Mouse (Mus musculus) erythroid progenitor cell, adult 5-6 weeks (primary cell): ENCODE results near the gene Rpl10a. TPM values are rescaled to one million over a fixed set of nuclear protein-coding genes. Genes with fewer than 3 reads are reported as not detected.
"Not testable (repeated sequence)": the region's sequence is repeated elsewhere in the genome, so short reads cannot be mapped to it uniquely, and the experiment has no call there.

ENCODE experiments used
- ATAC-seq: replicated peaks from 2 replicates; pipeline ENCODE4 v1.8.0; 2016; ENCODE audit warnings: moderate number of reproducible peaks, mild to moderate bottlenecking, moderate TSS enrichment, inconsistent platforms; ENCODE audit not compliant: poor library complexity, low FRiP score, severe bottlenecking
- total RNA-seq, 2 experiments: library from RNA; stranded (forward) in 1 of 2; stranded (reverse) in 1 of 2; fragments of 150-400 nt in 1 of 2; fragments of 186-747, 209-891 nt in 1 of 2; gene quantifications; 2 replicates each; pipeline versions ENCODE4 v1.2.3 to v1.2.4; 2015 to 2017; ENCODE audit warnings: low replicate concordance in 2 of 2

Gene Rpl10a
- total RNA-seq, 2 experiments from 2014 or later, result 184 to 515 TPM

GRCm38 (mm10) chr17:28305172-28305571 lies 23.1 kb upstream of the Rpl10a start:
- no peak for ATAC-seq

DNA sequence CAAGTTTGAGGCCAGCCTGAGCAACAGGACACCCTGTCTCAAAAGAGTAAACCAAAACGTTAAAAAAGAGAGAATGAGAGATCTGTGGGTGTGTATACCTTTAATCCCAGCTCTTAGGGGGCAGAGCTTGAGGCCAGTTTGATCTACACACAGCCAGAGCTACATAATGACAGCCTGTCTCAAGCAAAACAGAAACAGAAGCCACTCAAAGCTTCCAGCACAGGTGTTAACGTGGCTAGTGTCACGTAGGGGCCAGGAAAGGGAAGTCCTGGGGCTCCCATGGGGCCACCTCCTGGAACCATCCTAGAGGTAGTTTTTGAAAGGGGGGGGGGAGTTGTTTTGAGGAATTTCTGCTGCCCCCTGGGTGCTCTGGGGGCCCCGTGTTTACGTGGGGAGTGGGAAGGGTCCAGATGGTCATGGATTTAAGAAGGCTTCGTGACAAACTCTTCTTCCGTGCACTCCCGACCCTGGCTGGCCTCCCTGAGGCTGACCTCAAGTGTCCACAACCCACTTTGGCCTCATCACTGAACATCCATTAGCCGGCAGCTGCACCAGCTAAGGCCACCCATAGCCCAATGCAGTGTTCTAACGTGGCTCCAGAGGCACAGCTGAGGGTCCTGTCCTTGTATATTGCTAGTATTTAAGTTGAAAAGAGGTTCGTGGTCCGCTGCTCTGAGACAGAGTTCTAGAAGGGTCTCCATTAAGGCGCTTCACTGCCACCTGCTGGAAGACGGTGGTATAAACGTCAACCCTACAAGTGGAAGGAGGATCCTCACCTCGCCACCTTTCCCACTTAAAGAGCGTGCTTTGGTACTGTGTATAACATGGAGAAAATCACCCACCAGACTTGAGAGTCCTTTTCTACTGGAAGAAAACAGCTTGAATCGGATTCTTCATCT lies 19.7 kb upstream of the Rpl10a start:
- ATAC-seq, result peak; percentile 52; the same call in 1 of the 2 replicates

DNA sequence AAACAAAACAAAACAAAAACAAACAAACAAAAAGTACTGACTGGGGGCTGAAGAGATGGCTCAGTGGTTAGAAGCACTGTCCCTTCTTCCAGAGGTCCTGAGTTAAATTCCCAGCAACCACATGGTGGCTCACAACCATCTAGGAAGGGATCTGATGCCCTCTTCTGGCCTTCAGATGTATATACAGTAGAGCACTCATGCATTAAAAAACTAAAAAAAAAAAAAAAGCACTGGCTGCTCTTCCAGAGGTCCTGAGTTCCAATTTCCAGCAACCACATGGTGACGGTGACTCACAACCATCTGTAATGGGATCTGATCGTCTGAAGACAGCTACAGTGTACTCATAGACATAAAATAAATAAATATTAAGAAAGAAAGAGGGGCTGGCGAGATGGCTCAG lies 17.4 kb upstream of the Rpl10a start:
- ATAC-seq, result no peak

DNA sequence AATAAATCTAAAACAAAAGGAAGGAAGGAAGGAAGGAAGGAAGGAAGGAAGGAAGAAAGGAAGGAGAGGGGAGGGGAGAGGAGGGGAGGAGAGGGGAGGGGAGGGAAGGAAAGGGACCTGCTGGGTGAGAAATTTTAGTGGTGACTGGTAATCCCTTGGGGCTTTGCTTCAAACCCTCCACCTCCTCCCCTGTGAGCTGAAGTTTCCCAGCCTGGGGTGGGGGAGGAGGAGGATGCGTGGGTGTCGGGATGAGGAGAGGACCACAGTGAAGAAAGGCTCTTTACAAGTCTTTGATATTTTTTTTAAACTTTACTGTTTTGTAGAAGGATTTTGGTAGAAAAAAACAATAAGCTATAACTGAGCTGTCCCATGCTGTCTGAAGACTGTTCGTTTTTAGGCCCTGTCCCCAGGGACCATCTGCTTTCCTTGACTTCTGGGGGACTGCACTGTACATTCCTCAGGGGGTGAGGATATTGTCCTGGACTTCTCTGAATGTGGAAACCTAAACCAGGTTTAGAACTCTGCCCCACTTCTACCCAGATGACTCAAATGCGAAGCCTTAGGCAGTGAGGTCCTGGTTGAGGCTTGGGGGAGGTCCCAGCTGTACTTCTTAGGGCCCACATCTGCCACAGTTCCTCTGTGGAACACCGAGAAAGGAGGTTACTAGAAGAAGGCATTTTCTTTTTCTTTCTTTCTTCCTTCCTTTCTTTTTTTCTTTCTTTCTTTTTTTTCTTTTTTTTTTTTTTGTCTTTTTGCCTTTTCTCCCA lies 16.7 kb upstream of the Rpl10a start:
- no peak for ATAC-seq

GRCm38 (mm10) chr17:28312232-28313211 lies 15.7 kb upstream of the Rpl10a start:
- peak; percentile 43; the same call in 1 of the 2 replicates for ATAC-seq

DNA sequence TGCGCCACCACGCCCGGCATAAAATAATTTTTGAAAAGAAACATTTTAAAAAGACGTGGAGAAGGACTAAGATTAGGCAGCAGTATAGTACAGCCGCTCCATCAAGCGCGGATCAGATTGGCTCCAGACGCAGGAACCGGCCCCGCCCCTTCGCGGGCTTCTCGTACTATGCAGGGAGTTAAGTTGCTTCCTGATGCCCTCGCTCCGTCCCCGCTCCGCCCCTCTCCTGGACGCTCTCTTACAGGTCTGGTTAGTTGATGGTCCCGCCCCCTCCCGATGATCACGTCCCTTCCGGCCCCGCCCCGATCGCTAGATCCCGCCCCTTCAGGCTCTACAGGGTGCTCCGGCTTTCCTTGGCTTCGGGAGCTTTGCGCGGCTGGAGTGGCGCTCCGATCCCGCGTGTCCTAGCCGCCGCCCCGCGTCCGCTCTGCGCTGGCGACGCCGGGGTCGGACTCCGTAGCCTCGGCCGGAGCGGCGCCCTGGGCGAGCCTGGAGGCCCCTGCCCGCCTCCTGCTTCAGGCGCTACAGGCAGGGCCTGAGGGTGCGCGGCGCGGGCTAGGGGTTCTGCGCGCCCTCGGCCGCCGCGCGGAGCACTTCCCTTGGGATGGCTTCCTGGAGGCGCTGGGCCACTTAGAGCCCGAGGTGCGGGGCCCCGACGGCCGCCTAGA lies 14.9 kb upstream of the Rpl10a start, which contains the start of gene Fance:
TSS of gene Fance (plus strand) at position 308 of the 668 bp plus-strand sequence.
- peak; percentile 94 for ATAC-seq

GRCm38 (mm10) chr17:28313880-28314225 lies 14.4 kb upstream of the Rpl10a start:
- no peak for ATAC-seq

DNA sequence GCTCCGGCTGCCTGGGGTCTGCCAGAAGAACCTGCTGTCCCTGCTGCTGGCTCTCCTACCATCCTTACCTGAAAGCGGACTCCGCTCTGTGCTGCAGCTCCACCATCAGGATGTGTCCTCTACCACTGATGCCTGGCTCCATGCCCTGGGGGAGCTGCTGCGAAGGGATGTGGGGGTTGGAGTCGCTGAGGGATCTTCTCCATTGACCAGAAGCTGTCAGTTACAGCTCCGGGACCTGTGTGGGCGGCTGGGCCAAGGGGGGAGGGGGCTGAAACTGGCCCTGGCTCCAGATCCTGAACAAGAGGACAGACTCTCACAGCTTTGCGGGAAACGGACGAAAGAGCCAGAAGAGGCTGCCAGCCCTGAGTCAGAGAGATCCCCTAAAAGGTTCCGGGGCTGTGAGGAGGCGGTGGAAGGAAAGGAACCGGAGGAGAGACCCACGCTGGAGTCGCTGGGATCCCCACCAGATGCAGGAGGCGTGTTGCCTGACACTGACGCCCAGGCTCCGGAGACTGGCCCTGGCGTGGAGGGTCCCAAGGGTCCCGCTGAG lies 12.6 kb upstream of the Rpl10a start:
- no peak for ATAC-seq

GRCm38 (mm10) chr17:28316476-28316875 lies 11.8 kb upstream of the Rpl10a start:
- no peak for ATAC-seq

- no peak for ATAC-seq
Measured at GRCm38 (mm10) chr17:28317091-28317490, 11.2 kb upstream of the Rpl10a start.

- no peak for ATAC-seq
Measured at GRCm38 (mm10) chr17:28317725-28318124, 10.5 kb upstream of the Rpl10a start.

GRCm38 (mm10) chr17:28321700-28322099 lies 6.6 kb upstream of the Rpl10a start:
- no peak for ATAC-seq

- no peak for ATAC-seq
Measured at GRCm38 (mm10) chr17:28323786-28324185, 4.5 kb upstream of the Rpl10a start.

DNA sequence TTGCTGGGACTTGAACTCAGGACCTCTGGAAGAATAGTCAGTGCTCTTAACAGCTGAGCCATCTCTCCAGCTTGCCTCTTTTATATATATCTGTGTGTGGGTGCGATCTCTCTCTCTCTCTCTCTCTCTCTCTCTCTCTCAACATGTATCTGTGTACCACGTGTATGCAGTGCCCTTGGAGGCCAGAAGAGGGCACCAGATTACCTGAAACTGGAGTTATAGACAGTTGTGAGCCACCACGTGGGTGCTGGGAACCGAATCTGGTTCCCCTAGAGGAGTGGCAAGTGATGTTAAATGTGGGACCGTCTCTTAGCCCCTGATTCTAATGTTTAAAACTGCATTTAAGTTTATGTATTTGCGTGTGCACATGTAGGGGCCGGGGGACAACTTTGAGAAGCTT lies 3.9 kb upstream of the Rpl10a start:
- not testable (repeated sequence) for ATAC-seq

DNA sequence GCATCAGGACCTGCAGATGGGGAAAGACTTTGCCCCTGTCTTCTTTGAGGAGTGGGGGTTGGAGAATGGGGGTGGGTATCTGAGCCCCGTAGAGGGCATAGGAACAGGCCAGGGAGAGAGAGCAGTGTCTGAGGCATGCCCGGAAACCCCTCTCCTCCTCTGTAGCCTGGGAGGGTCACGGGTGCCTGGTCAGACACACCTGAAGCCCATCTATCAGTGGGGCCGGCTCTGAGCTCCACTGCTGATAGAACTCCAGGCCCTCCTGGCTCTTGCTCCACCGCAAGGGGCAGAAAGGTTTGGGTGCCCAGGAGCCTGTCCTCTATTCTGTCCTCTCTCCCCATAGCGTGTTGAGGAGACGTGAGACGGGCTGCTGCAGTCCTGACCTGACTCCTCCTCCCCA lies 2.5 kb upstream of the Rpl10a start:
- no peak for ATAC-seq

DNA sequence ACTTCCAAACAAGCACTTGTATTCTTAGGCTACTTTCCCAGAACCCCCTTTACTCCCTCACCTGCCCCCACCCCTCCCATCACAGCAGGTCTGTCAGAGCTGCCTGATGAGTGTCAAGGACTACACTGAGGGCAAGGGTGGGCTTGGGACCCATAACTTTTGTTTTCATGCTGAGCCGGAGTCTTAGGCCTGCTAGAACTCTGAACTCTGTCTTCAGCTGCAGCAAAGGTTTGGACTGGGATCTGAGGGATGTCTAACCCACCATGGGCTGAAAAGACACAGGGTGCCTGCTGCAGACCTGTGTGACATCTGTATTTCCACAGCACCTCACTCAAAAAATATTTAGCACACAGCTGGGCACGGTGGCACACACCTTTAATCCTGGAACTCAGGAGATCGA lies 1.3 kb upstream of the Rpl10a start:
- no peak for ATAC-seq

DNA sequence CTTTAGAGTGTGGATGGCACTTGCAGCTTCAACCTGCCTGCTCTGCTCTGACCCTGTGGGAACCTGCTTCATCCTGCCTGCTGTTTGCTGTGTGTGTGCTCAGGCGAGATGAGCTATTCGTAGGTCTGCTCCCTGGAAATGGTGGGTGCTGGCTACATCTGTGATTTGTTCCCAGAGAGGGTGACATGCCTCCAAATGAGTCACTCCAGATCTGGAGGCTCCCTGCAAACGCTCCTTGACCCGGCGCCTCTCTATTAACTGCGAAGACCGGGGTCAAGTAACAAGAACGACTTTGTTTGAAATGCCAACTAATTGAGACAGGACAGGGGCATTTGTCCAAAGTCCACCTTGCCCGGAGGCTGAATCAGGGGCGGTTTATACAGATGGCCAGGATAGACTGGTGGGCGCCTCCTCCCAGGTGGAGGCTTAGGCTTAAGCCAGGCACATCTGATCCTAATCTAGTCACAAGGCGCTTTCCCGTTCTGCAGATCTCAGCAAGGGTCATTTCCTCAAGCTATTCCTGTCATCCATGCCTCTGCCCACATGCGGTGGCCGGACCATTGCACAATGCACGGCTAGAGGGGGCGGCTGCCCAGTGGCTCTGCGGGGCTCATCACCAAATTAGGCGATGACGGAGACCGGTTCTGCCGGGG lies 472 bp upstream of the Rpl10a start:
- no peak; the same call in none of the 2 replicates for ATAC-seq

GRCm38 (mm10) chr17:28328946-28329345 lies 675 bp downstream of the Rpl10a start:
- peak; percentile 56 for ATAC-seq
